Mouse (Mus musculus) kidney, adult 2 months (tissue): Measurements from ENCODE around the gene Gpr183.

Experiments used
- CTCF ChIP-seq: fragments of 200-500 bp; conservative IDR thresholded peaks from 2 replicates; pipeline ENCODE4 v1.5.1; 2011; ENCODE audit warnings: low read depth, mild to moderate bottlenecking, control low read depth, low read length, moderate library complexity, mixed read lengths; ENCODE audit not compliant: insufficient read depth, insufficient read length
- POLR2A ChIP-seq: fragments of 200-500 bp; IDR thresholded peaks from one replicate; pipeline ENCODE4 v1.6.1; 2011; ENCODE audit warnings: low read depth, low read length, control low read depth

DNA sequence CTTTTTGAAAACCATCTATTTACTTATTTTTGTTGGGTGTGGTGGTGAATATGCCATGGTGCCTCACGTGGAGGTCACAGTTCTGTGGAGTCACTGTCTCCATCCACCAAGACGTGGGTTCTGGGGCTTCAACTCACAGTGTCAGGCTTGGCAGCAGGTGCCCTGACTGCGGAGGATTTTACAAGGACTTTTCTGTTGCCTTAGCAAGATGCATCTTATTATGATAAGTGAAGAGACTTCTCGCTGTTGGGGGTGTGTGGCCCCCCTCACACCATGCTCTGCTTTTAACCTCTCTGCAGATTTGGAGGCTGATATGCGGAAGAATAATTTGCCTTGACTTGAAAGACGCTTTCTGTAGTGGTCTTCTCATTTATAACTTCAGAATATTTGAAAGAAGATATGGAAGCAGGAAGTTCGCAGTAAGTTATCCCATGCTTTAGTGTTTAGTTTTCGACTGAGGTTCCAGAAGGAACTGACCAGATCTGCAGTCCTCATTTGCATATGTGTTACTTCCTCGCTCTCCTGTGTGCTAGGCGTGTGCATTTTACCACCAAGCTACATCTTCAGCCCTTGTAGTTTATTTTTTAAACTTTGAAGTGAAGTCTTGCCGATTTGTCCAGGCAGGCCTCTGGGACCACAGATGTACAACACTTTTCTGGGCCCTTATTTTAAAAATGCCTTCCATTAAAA is 57.9 kb downstream of the Gpr183 start:
- TF ChIP-seq CTCF (no peak), POLR2A (no peak)
